Mouse (Mus musculus) liver, adult 2 months (tissue): ENCODE measurements around the gene Eva1b.

Source experiments
- CTCF ChIP-seq: fragments of 200-500 bp; IDR thresholded peaks from 2 replicates; pipeline ENCODE4 v1.5.1; 2011; ENCODE audit warnings: low read depth, low read length, control low read depth
- POLR2A ChIP-seq: fragments of 200-500 bp; IDR thresholded peaks from 2 replicates; pipeline ENCODE4 v1.6.1; 2011; ENCODE audit warnings: low read length, control low read depth; ENCODE audit not compliant: insufficient read depth; ENCODE audit errors: extremely low read depth

DNA sequence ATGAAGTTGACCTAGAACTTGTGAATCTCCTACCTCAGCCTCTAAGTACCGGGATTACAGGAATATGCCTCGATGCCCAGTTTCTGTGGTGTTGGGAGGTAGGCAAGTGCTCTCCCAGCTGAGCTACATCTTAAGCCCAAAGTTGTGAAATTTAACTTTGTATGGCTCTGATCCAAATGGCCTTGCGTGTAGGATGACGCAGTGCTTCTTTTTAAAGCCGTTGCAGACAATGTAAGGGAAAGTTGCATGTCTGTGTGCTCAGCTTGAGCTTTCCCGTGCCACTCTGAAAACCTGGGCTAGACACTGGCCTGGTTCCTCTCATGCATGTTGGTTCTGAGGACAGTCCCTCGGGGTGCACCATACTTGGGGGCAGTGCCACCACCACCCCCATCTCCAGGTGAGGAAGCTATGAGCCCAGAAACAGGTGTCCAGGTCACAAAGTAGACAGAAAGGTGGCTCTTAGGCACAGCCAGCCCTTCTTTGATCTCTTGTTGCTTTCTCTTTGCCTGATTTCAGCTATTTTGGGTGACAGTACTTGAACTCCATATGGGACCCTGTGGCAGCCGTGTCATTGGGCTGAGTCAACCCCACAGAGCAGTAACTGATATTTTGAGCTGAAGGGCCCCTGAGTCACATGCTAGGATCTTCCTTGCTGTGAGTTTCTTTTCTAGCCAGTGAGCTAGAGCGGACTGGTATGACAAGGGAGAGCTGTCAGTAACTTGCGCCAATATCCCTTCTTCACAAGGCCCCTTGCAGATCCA is 37.8 kb upstream of the Eva1b start:
- TF ChIP-seq CTCF (no peak), POLR2A (no peak)
